Mouse (Mus musculus): ENCODE measurements around the gene Gm26558. TPM values are rescaled to one million over a fixed set of nuclear protein-coding genes. Genes with fewer than 3 reads are reported as not detected.

Gene Gm26558
- total RNA-seq, 2 experiments from 2014 or later, result 0.36 to 0.66 TPM

Other genes with a start within 250 kb of the Gm26558 start
- gene Sp5, start 187.2 kb downstream of the Gm26558 start, total RNA-seq (2021), result 1 to 10 TPM; 2.8 to 4.4 TPM
- under 1 TPM in 1 of 2 experiments, not detected in 1; 0.26 TPM for gene Erich2, start 153.3 kb downstream of the Gm26558 start, total RNA-seq (2021)
- gene Gad1, start 109.0 kb downstream of the Gm26558 start, total RNA-seq (2021), result 1 to 10 TPM; 3.0 to 3.5 TPM
- gene Gorasp2, start 532 bp downstream of the Gm26558 start, total RNA-seq (2021), result 100 to 1,000 TPM; 117 to 120 TPM
- gene Tlk1, start 163.6 kb upstream of the Gm26558 start, total RNA-seq (2021), result 10 to 100 TPM; 48.2 to 64.3 TPM